20 mouse cellular contexts compared by ENCODE assay signal in genomic region chr12:53529345-53529744, GRCm38 (mm10).
"Had no signal": no experiment of that assay in that cellular context is flagged by ENCODE, and none has a peak within 500 bp of the region (broad histone marks: within the 10 kb centered on the region; RNA-seq: fewer than 3 reads in every experiment).

No protein-coding gene starts in this region.

- H3K4me2 ChIP-seq: lung, embryonic 14.5 days; midbrain, embryonic 11.5 days; midbrain, embryonic 13.5 days; midbrain, embryonic 15.5 days; neural tube, embryonic 13.5 days; neural tube, embryonic 15.5 days; stomach, embryonic 15.5 days had no signal

- H3K27ac ChIP-seq: macrophage; midbrain, embryonic 13.5 days; midbrain, embryonic 15.5 days; neural tube, embryonic 13.5 days; neural tube, embryonic 15.5 days; stomach, embryonic 15.5 days; stomach, postnatal 0 days had no signal

- H3K4me3 ChIP-seq: megakaryocyte, embryonic 14.5 days; midbrain, embryonic 13.5 days; midbrain, embryonic 15.5 days; myocyte; neural tube, embryonic 13.5 days; neural tube, embryonic 15.5 days; stomach, embryonic 15.5 days had no signal

- H3K27me3 ChIP-seq: megakaryocyte, embryonic 14.5 days; midbrain, embryonic 13.5 days; midbrain, embryonic 15.5 days; neural tube, embryonic 13.5 days; neural tube, embryonic 15.5 days; stomach, embryonic 15.5 days had no signal

- ATAC-seq: midbrain, embryonic 13.5 days; midbrain, embryonic 15.5 days had no signal

- H3K9ac ChIP-seq: lung, embryonic 14.5 days; midbrain, embryonic 13.5 days; midbrain, embryonic 15.5 days; neural tube, embryonic 13.5 days; neural tube, embryonic 15.5 days; stomach, embryonic 15.5 days had no signal

- DNase-seq: lung, adult 18-20 months; lung, embryonic 14.5 days; lung, postnatal 10 days; retina, postnatal 1 day; right cerebral cortex, adult 18-20 months; right cerebral cortex, postnatal 25 days; right cerebral cortex, postnatal 4 days; thymus, adult 2 months; thymus, postnatal 25 days; thymus, postnatal 4 days had no signal

- H3K4me1 ChIP-seq: megakaryocyte, embryonic 14.5 days; stomach, embryonic 15.5 days had no signal

- H3K9me3 ChIP-seq: midbrain, embryonic 13.5 days; midbrain, embryonic 15.5 days; neural tube, embryonic 15.5 days; stomach, embryonic 15.5 days had no signal

- H3K36me3 ChIP-seq: midbrain, embryonic 13.5 days; midbrain, embryonic 15.5 days; neural tube, embryonic 13.5 days; neural tube, embryonic 15.5 days; stomach, embryonic 15.5 days had no signal
